Mouse (Mus musculus) bone marrow macrophage, adult 2 months (primary cell): ENCODE results near the gene Hba-x.

Experiments used
- CTCF ChIP-seq: IDR thresholded peaks from 2 replicates; pipeline ENCODE4 v1.5.1; 2012; ENCODE audit warnings: low read depth, mild to moderate bottlenecking, low read length, moderate library complexity
- POLR2A ChIP-seq: IDR thresholded peaks from 2 replicates; pipeline ENCODE4 v1.6.1; 2012; ENCODE audit warnings: mild to moderate bottlenecking, low read depth, low read length, borderline replicate concordance

GRCm38 (mm10) chr11:32278458-32278957 is 2.3 kb downstream of the Hba-x start:
- TF ChIP-seq POLR2A (no peak), CTCF (no peak)
